Mouse (Mus musculus): ENCODE results near the gene Gm10320.
A peak's percentile ranks its signal among the peaks of the same experiment; 100 is the strongest.

Gm10320 gene

GRCm38 (mm10) chr13:98469916-98470315, 21.9 kb downstream of the Gm10320 start:
- DNase-seq (ENCODE audit: low spot score) = no peak

GRCm38 (mm10) chr13:98461467-98461866, 30.3 kb downstream of the Gm10320 start:
- DNase-seq (ENCODE audit: low spot score) = no peak

GRCm38 (mm10) chr13:98456398-98456797, 35.4 kb downstream of the Gm10320 start:
- DNase-seq (ENCODE audit: low spot score) = no peak

GRCm38 (mm10) chr13:98455646-98456045, 36.2 kb downstream of the Gm10320 start:
- no peak for DNase-seq (ENCODE audit: low spot score)

GRCm38 (mm10) chr13:98454224-98454967, 37.4 kb downstream of the Gm10320 start:
- no peak for DNase-seq (ENCODE audit: low spot score)

GRCm38 (mm10) chr13:98453146-98453545, 38.7 kb downstream of the Gm10320 start:
- no peak for DNase-seq (ENCODE audit: low spot score)

GRCm38 (mm10) chr13:98448696-98449095, 43.1 kb downstream of the Gm10320 start:
- no peak for DNase-seq (ENCODE audit: low spot score)

GRCm38 (mm10) chr13:98447741-98448140, 44.1 kb downstream of the Gm10320 start:
- DNase-seq (ENCODE audit: low spot score) = no peak

- no peak for DNase-seq (ENCODE audit: low spot score)
Observed at GRCm38 (mm10) chr13:98445391-98446125, 46.2 kb downstream of the Gm10320 start.

GRCm38 (mm10) chr13:98441001-98441400, 50.8 kb downstream of the Gm10320 start:
- no peak for DNase-seq (ENCODE audit: low spot score)

GRCm38 (mm10) chr13:98440293-98440952, 51.4 kb downstream of the Gm10320 start:
- DNase-seq (ENCODE audit: low spot score) = peak; percentile 14

Measured in yolk sac, embryonic 10.5 days (tissue).